Mouse (Mus musculus) hindbrain, embryonic 13.5 days (tissue): ENCODE data around the gene Sox10. TPM values are rescaled to one million over a fixed set of nuclear protein-coding genes. Genes with fewer than 3 reads are reported as not detected.

Source experiments
- ATAC-seq: fragments of 200-750 bp; cut with Nextera tagmentation; 2 replicates; pipeline ENCODE4 v1.8.0; 2017; ENCODE audit warnings: moderate TSS enrichment; ENCODE audit not compliant: low FRiP score
- H3K27ac ChIP-seq: fragments of 300-500 bp; sonication (generic); 2 replicates; pipeline ENCODE4 v1.5.1; 2015; ENCODE audit warnings: inconsistent platforms, mild to moderate bottlenecking, moderate library complexity
- H3K27me3 ChIP-seq: fragments of 300-500 bp; sonication (generic); 2 replicates; pipeline ENCODE4 v1.6.1; 2015; ENCODE audit warnings: mild to moderate bottlenecking, inconsistent platforms
- H3K36me3 ChIP-seq: fragments of 300-500 bp; sonication (generic); 2 replicates; pipeline ENCODE4 v1.6.1; 2015; ENCODE audit warnings: mild to moderate bottlenecking, inconsistent platforms
- H3K4me1 ChIP-seq: fragments of 300-500 bp; sonication (generic); replicated peaks from 2 replicates; pipeline ENCODE4 v1.6.1; 2015; ENCODE audit warnings: inconsistent platforms
- H3K4me2 ChIP-seq: fragments of 300-500 bp; sonication (generic); 2 replicates; pipeline ENCODE4 v1.6.1; 2015; ENCODE audit warnings: inconsistent platforms, mild to moderate bottlenecking, moderate library complexity
- H3K4me3 ChIP-seq: fragments of 300-500 bp; sonication (generic); 2 replicates; pipeline ENCODE4 v1.5.1; 2015; ENCODE audit warnings: mild to moderate bottlenecking, inconsistent platforms
- H3K9ac ChIP-seq: fragments of 300-500 bp; sonication (generic); 2 replicates; pipeline ENCODE4 v1.6.1; 2015; ENCODE audit warnings: mild to moderate bottlenecking, inconsistent platforms
- H3K9me3 ChIP-seq: fragments of 300-500 bp; sonication (generic); 2 replicates; pipeline ENCODE4 v1.6.1; 2016; ENCODE audit warnings: inconsistent platforms
- WGBS: fragments of 180-500 bp; shearing (Covaris S2); methylation state at CpG from one replicate; pipeline ENCODE4 v1.1.7; 2015; 5-methylcytosine and 5-hydroxymethylcytosine counted together
- polyA plus RNA-seq: library from polyadenylated mRNA; unstranded; fragments of >200 nt; fragmentation: Nextera tagmentation; extraction: Ambion mirVana; gene quantifications from 2 replicates; pipeline ENCODE4 v1.2.1, GENCODE M21; 2015

Sox10 gene
- polyA plus RNA-seq, 1 experiment from 2014 or later: 8.1 TPM

GRCm38 (mm10) chr15:79133191-79133661 is 31.8 kb downstream of the Sox10 start:
- ATAC-seq: no peak
- H3K9ac ChIP-seq: no peak overlapping the region
- WGBS: 86% methylated on average over 6 of the region's 6 CpGs
- H3K4me1 ChIP-seq: no peaks in the 10 kb centered on the region
- H3K9me3 ChIP-seq: no peaks in the 10 kb centered on the region
- no peak overlapping the region for H3K4me2 ChIP-seq
- H3K36me3 ChIP-seq: peaks cover 56% of the 10 kb centered on the region
- no peak overlapping the region for H3K4me3 ChIP-seq
- no peak overlapping the region for H3K27ac ChIP-seq
- no peaks in the 10 kb centered on the region for H3K27me3 ChIP-seq

- no peak for ATAC-seq
Observed at GRCm38 (mm10) chr15:79131442-79131841, 33.6 kb downstream of the Sox10 start.

GRCm38 (mm10) chr15:79130782-79131181 is 34.3 kb downstream of the Sox10 start:
- H3K9me3 ChIP-seq: no peaks in the 10 kb centered on the region
- peaks cover 79% of the 10 kb centered on the region for H3K36me3 ChIP-seq
- H3K4me3 ChIP-seq: no peak overlapping the region
- WGBS: 91% methylated on average over 10 of the region's 10 CpGs
- no peak for ATAC-seq
- no peaks in the 10 kb centered on the region for H3K4me1 ChIP-seq
- H3K4me2 ChIP-seq: no peak overlapping the region
- H3K27ac ChIP-seq: no peak overlapping the region
- no peak overlapping the region for H3K9ac ChIP-seq
- no peaks in the 10 kb centered on the region for H3K27me3 ChIP-seq

More at GRCm38 (mm10) chr15:79131442-79131841, 33.6 kb downstream of the Sox10 start:
- Histone ChIP-seq H3K9ac (0 out of 2 replicates have a peak overlapping the region, but pooled peaks have one; percentile 8), H3K4me2 (no peak overlapping the region), H3K27me3 (no peaks in the 10 kb centered on the region), H3K36me3 (peaks cover 73% of the 10 kb centered on the region), H3K27ac (no peak overlapping the region), H3K9me3 (no peaks in the 10 kb centered on the region), H3K4me3 (no peak overlapping the region), H3K4me1 (no peaks in the 10 kb centered on the region)
- 73% methylated on average over 7 of the region's 7 CpGs for WGBS

- Histone ChIP-seq H3K27ac (no peak overlapping the region), H3K4me1 (no peaks in the 10 kb centered on the region), H3K4me2 (no peak overlapping the region), H3K9ac (no peak overlapping the region), H3K27me3 (no peaks in the 10 kb centered on the region), H3K4me3 (no peak overlapping the region), H3K36me3 (peaks cover 94% of the 10 kb centered on the region), H3K9me3 (no peaks in the 10 kb centered on the region)
- ATAC-seq: no peak
- WGBS: 82% methylated on average over 7 of the region's 7 CpGs
Observed at GRCm38 (mm10) chr15:79129311-79129710, 35.7 kb downstream of the Sox10 start.

- 94% methylated on average over 5 of the region's 5 CpGs for WGBS
- Histone ChIP-seq H3K4me3 (no peak overlapping the region), H3K36me3 (peaks cover 95% of the 10 kb centered on the region), H3K9ac (no peak overlapping the region), H3K9me3 (no peaks in the 10 kb centered on the region), H3K4me1 (no peaks in the 10 kb centered on the region), H3K4me2 (no peak overlapping the region), H3K27me3 (no peaks in the 10 kb centered on the region), H3K27ac (no peak overlapping the region)
- ATAC-seq: no peak
Observed at GRCm38 (mm10) chr15:79128208-79128607, 36.8 kb downstream of the Sox10 start.

- Histone ChIP-seq H3K27ac (no peak overlapping the region), H3K4me1 (no peaks in the 10 kb centered on the region), H3K9me3 (no peaks in the 10 kb centered on the region), H3K4me3 (no peak overlapping the region), H3K27me3 (no peaks in the 10 kb centered on the region), H3K4me2 (no peak overlapping the region), H3K9ac (no peak overlapping the region), H3K36me3 (peaks cover 95% of the 10 kb centered on the region)
- no peak for ATAC-seq
- WGBS: 94% methylated on average over 12 of the region's 12 CpGs
Observed at GRCm38 (mm10) chr15:79127101-79127500, 37.9 kb downstream of the Sox10 start.

GRCm38 (mm10) chr15:79126217-79126932 is 38.7 kb downstream of the Sox10 start:
- H3K4me2 ChIP-seq: no peak overlapping the region
- H3K27me3 ChIP-seq: no peaks in the 10 kb centered on the region
- H3K4me1 ChIP-seq: no peaks in the 10 kb centered on the region
- no peak overlapping the region for H3K27ac ChIP-seq
- H3K9me3 ChIP-seq: no peaks in the 10 kb centered on the region
- ATAC-seq: no peak
- H3K9ac ChIP-seq: no peak overlapping the region
- H3K36me3 ChIP-seq: peaks cover 94% of the 10 kb centered on the region
- WGBS: 85% methylated on average over 13 of the region's 13 CpGs
- H3K4me3 ChIP-seq: no peak overlapping the region

- H3K27me3 ChIP-seq: no peaks in the 10 kb centered on the region
- WGBS: 84% methylated on average over 10 of the region's 10 CpGs
- no peak overlapping the region for H3K4me2 ChIP-seq
- H3K27ac ChIP-seq: no peak overlapping the region
- H3K4me1 ChIP-seq: no peaks in the 10 kb centered on the region
- no peaks in the 10 kb centered on the region for H3K9me3 ChIP-seq
- H3K4me3 ChIP-seq: no peak overlapping the region
- H3K36me3 ChIP-seq: peaks cover 94% of the 10 kb centered on the region
- no peak overlapping the region; the same call in 1 of the 2 replicates for H3K9ac ChIP-seq
- ATAC-seq: no peak
Observed at GRCm38 (mm10) chr15:79124331-79124875, 40.6 kb downstream of the Sox10 start.

GRCm38 (mm10) chr15:79123751-79124150 is 41.3 kb downstream of the Sox10 start:
- peaks cover 95% of the 10 kb centered on the region for H3K36me3 ChIP-seq
- H3K4me3 ChIP-seq: no peak overlapping the region
- no peaks in the 10 kb centered on the region for H3K27me3 ChIP-seq
- no peak overlapping the region for H3K9ac ChIP-seq
- no peak for ATAC-seq
- no peak overlapping the region for H3K27ac ChIP-seq
- no peak overlapping the region for H3K4me2 ChIP-seq
- no peaks in the 10 kb centered on the region for H3K9me3 ChIP-seq
- no peaks in the 10 kb centered on the region for H3K4me1 ChIP-seq
- WGBS: 90% methylated on average over 6 of the region's 6 CpGs

- ATAC-seq: no peak
- Histone ChIP-seq H3K4me1 (no peaks in the 10 kb centered on the region), H3K9me3 (no peaks in the 10 kb centered on the region), H3K4me3 (no peak overlapping the region), H3K9ac (no peak overlapping the region), H3K4me2 (no peak overlapping the region), H3K27ac (no peak overlapping the region), H3K36me3 (peaks cover 95% of the 10 kb centered on the region), H3K27me3 (no peaks in the 10 kb centered on the region)
- WGBS: 87% methylated on average over 13 of the region's 13 CpGs
Observed at GRCm38 (mm10) chr15:79122546-79122945, 42.5 kb downstream of the Sox10 start.

GRCm38 (mm10) chr15:79122119-79122518 is 42.9 kb downstream of the Sox10 start:
- H3K27ac ChIP-seq: no peak overlapping the region
- H3K4me1 ChIP-seq: no peaks in the 10 kb centered on the region
- H3K9me3 ChIP-seq: no peaks in the 10 kb centered on the region
- peaks cover 95% of the 10 kb centered on the region for H3K36me3 ChIP-seq
- no peak overlapping the region for H3K4me2 ChIP-seq
- H3K4me3 ChIP-seq: no peak overlapping the region
- no peak overlapping the region for H3K9ac ChIP-seq
- H3K27me3 ChIP-seq: no peaks in the 10 kb centered on the region
- no peak for ATAC-seq
- 55% methylated on average over 4 of the region's 4 CpGs for WGBS

- H3K9me3 ChIP-seq: no peaks in the 10 kb centered on the region
- no peak overlapping the region for H3K4me3 ChIP-seq
- no peak overlapping the region for H3K9ac ChIP-seq
- H3K36me3 ChIP-seq: peaks cover 95% of the 10 kb centered on the region
- 86% methylated on average over 9 of the region's 9 CpGs for WGBS
- no peaks in the 10 kb centered on the region for H3K27me3 ChIP-seq
- H3K4me2 ChIP-seq: no peak overlapping the region
- no peak for ATAC-seq
- H3K4me1 ChIP-seq: no peaks in the 10 kb centered on the region
- no peak overlapping the region for H3K27ac ChIP-seq
Observed at GRCm38 (mm10) chr15:79119491-79119890, 45.5 kb downstream of the Sox10 start.

- no peak overlapping the region for H3K9ac ChIP-seq
- ATAC-seq: no peak
- 0 out of 2 replicates have a peak, but pooled peaks cover 5% of the 10 kb centered on the region for H3K27me3 ChIP-seq
- no peak overlapping the region for H3K4me3 ChIP-seq
- no peaks in the 10 kb centered on the region for H3K9me3 ChIP-seq
- 67% methylated on average over 5 of the region's 5 CpGs for WGBS
- H3K4me2 ChIP-seq: no peak overlapping the region
- peaks cover 71% of the 10 kb centered on the region for H3K36me3 ChIP-seq
- no peak overlapping the region for H3K27ac ChIP-seq
- peaks cover 17% of the 10 kb centered on the region for H3K4me1 ChIP-seq
Observed at GRCm38 (mm10) chr15:79115276-79115675, 49.8 kb downstream of the Sox10 start.
